ENCODE assay signal across 31 mouse cellular contexts in genomic region chr1:193225531-193225930, GRCm38 (mm10). TPM values are rescaled to one million over a fixed set of nuclear protein-coding genes. Genes with fewer than 3 reads are reported as not detected.
A peak's percentile ranks its signal among the peaks of the same experiment; 100 is the strongest.
DNase-seq lines count a peak whose midpoint lies in the region; ATAC-seq lines count a peak whose summit lies in the region.
"Had no signal": no experiment of that assay in that cellular context is flagged by ENCODE, and none has a peak within 500 bp of the region (broad histone marks: within the 10 kb centered on the region; RNA-seq: fewer than 3 reads in every experiment).

No protein-coding gene starts in this region.

- ATAC-seq in embryonic facial prominence, embryonic 11.5 days (replicated peaks; ENCODE audit: insufficient number of reproducible peaks, low FRiP score, low TSS enrichment, low read depth): no peak
- ATAC-seq: forebrain, embryonic 16.5 days; lung, postnatal 0 days had no signal

- DNase-seq in embryo, embryonic 10 days (ENCODE audit: low spot score): peak; percentile 39
- no peak for DNase-seq in embryo, embryonic 9.5 days (ENCODE audit: extremely low spot score)
- DNase-seq in CD4-positive helper T cell, adult 2 months (ENCODE audit: low read depth, low spot score): peak; percentile 19
- DNase-seq in brain, adult 2 months (ENCODE audit: low read depth, low spot score): peak; percentile 22
- peak; percentile 34 for DNase-seq in embryonic facial prominence, embryonic 11.5 days (ENCODE audit: low spot score)
- no peak for DNase-seq in left cerebral cortex, adult 8-10 months (ENCODE audit: low spot score in 2 of 2)
- DNase-seq in cerebellum, postnatal 36 days: no peak
- no peak for DNase-seq in gastrocnemius, postnatal 14 days
- DNase-seq: adrenal gland, adult 2 months; adrenal gland, postnatal 36 days; cerebellum, adult 11 months; cerebellum, adult 9-10 months; heart, postnatal 4 days; kidney, adult 18-20 months; kidney, postnatal 36 days; layer of hippocampus, postnatal 36 days; liver, embryonic 13.5 days; lung, adult 18-20 months; lung, postnatal 4 days; midbrain, embryonic 14.5 days; thymus, postnatal 14 days had no signal

- intact Hi-C loops in gastrocnemius, postnatal 14 days (cut with DNase I; ENCODE audit: low total_unique reads): no loop called here

- H3K4me1 ChIP-seq in embryonic facial prominence, embryonic 11.5 days (ENCODE audit: control insufficient read depth, insufficient read depth, low read length): no peaks in the 10 kb centered on the region
- H3K4me1 ChIP-seq: hindbrain, embryonic 13.5 days; liver, embryonic 13.5 days had no signal

- H3K4me2 ChIP-seq in embryonic facial prominence, embryonic 11.5 days (ENCODE audit: low read depth, low read length): no peak overlapping the region
- H3K4me2 ChIP-seq: embryonic facial prominence, embryonic 13.5 days; heart, embryonic 11.5 days; hindbrain, embryonic 13.5 days; kidney, embryonic 15.5 days; liver, embryonic 13.5 days had no signal

- WGBS in embryonic facial prominence, embryonic 11.5 days: 14% methylated on average over 3 of the region's 3 CpGs

- no peak overlapping the region for H3K9ac ChIP-seq in embryonic facial prominence, embryonic 11.5 days (replicated peaks; ENCODE audit: low read length)
- H3K9ac ChIP-seq: embryonic facial prominence, embryonic 13.5 days; hindbrain, embryonic 13.5 days; kidney, embryonic 15.5 days; liver, embryonic 13.5 days had no signal

- H3K27ac ChIP-seq in embryonic facial prominence, embryonic 11.5 days (replicated peaks; ENCODE audit: low read depth, low read length): no peak overlapping the region
- H3K27ac ChIP-seq: embryonic facial prominence, embryonic 13.5 days; hindbrain, embryonic 13.5 days; kidney, embryonic 15.5 days; liver, embryonic 13.5 days had no signal

- no peaks in the 10 kb centered on the region for H3K27me3 ChIP-seq in embryonic facial prominence, embryonic 11.5 days (ENCODE audit: control insufficient read depth, insufficient read depth, low read length)
- H3K27me3 ChIP-seq: embryonic facial prominence, embryonic 13.5 days; hindbrain, embryonic 13.5 days; kidney, embryonic 15.5 days; liver, embryonic 13.5 days had no signal

- H3K4me3 ChIP-seq in embryonic facial prominence, embryonic 11.5 days (ENCODE audit: low read depth, low read length): no peak overlapping the region
- H3K4me3 ChIP-seq: embryonic facial prominence, embryonic 13.5 days; erythroblast, embryonic 14.5 days; hindbrain, embryonic 13.5 days; kidney, embryonic 15.5 days; liver, embryonic 13.5 days had no signal

- no peaks in the 10 kb centered on the region for H3K36me3 ChIP-seq in embryonic facial prominence, embryonic 11.5 days (replicated peaks; ENCODE audit: control insufficient read depth, insufficient read depth, low read depth, low read length)
- H3K36me3 ChIP-seq: embryonic facial prominence, embryonic 13.5 days; hindbrain, embryonic 13.5 days; kidney, embryonic 15.5 days; liver, embryonic 13.5 days had no signal

- no peaks in the 10 kb centered on the region for H3K9me3 ChIP-seq in embryonic facial prominence, embryonic 11.5 days (replicated peaks; ENCODE audit: control insufficient read depth, low read length)
- H3K9me3 ChIP-seq: embryonic facial prominence, embryonic 13.5 days; hindbrain, embryonic 13.5 days; kidney, embryonic 15.5 days; liver, embryonic 13.5 days had no signal

RNA-seq across cellular contexts. Expression of gene Lamb3, which starts 18.0 kb away (rescaled TPM):
- polyA plus RNA-seq in embryonic facial prominence, embryonic 11.5 days (2014; fragmentation: Nextera tagmentation; extraction: Ambion mirVana): 0.97 and 1.1 TPM in 2 replicates
- 1 to 10 TPM; 1.6 to 4.7 (median 2.1) TPM for total RNA-seq in left cerebral cortex, adult 8-10 months (2022)
- total RNA-seq in gastrocnemius, postnatal 14 days (2021): 1 to 10 TPM in 1 of 2 experiments, under 1 TPM in 1; 0.80 to 1.4 TPM
- total RNA-seq: megakaryocyte-erythroid progenitor cell, adult 5-6 weeks had no signal
- polyA plus RNA-seq: erythroblast, embryonic 14.5 days had no signal

RNA-seq across cellular contexts. Expression of gene Traf3ip3, which starts 24.0 kb away (rescaled TPM):
- polyA plus RNA-seq in embryonic facial prominence, embryonic 11.5 days (2014; fragmentation: Nextera tagmentation; extraction: Ambion mirVana): 1.5 and 1.7 TPM in 2 replicates
- total RNA-seq in left cerebral cortex, adult 8-10 months (2022): 1 to 10 TPM; 1.4 to 6.0 (median 2.1) TPM
- total RNA-seq in gastrocnemius, postnatal 14 days (2021): 1 to 10 TPM; 6.0 to 8.4 TPM
- polyA plus RNA-seq: erythroblast, embryonic 14.5 days had no signal

RNA-seq across cellular contexts. Expression of gene Hsd11b1, which starts 38.3 kb away (rescaled TPM):
- polyA plus RNA-seq in embryonic facial prominence, embryonic 11.5 days (2014; fragmentation: Nextera tagmentation; extraction: Ambion mirVana): 0.46 TPM in 1 of 2 replicates, not detected in the other
- total RNA-seq in left cerebral cortex, adult 8-10 months (2022): 10 to 100 TPM; 15.8 to 18.7 (median 17.4) TPM
- 1 to 10 TPM; 5.7 to 7.0 TPM for total RNA-seq in gastrocnemius, postnatal 14 days (2021)
- total RNA-seq: megakaryocyte-erythroid progenitor cell, adult 5-6 weeks had no signal
- polyA plus RNA-seq: erythroblast, embryonic 14.5 days; forebrain, embryonic 11.5 days; hindbrain, embryonic 13.5 days; neural tube, embryonic 14.5 days had no signal

RNA-seq across cellular contexts. Expression of gene G0s2, which starts 47.5 kb away (rescaled TPM):
- polyA plus RNA-seq in embryonic facial prominence, embryonic 11.5 days (2014; fragmentation: Nextera tagmentation; extraction: Ambion mirVana): 8.7 and 8.9 TPM in 2 replicates
- 1 to 10 TPM; 4.9 to 9.1 (median 6.8) TPM for total RNA-seq in left cerebral cortex, adult 8-10 months (2022)
- 10 to 100 TPM; 16.7 to 25.3 TPM for total RNA-seq in gastrocnemius, postnatal 14 days (2021)
- total RNA-seq: megakaryocyte-erythroid progenitor cell, adult 5-6 weeks had no signal

RNA-seq across cellular contexts. Expression of gene A130010J15Rik, which starts 57.7 kb away (rescaled TPM):
- polyA plus RNA-seq in embryonic facial prominence, embryonic 11.5 days (2014; fragmentation: Nextera tagmentation; extraction: Ambion mirVana): 17.6 and 18.0 TPM in 2 replicates
- total RNA-seq in left cerebral cortex, adult 8-10 months (2022): 1 to 10 TPM; 3.7 to 4.9 (median 4.2) TPM
- total RNA-seq in gastrocnemius, postnatal 14 days (2021): 1 to 10 TPM; 2.3 to 3.2 TPM
- polyA plus RNA-seq: erythroblast, embryonic 14.5 days had no signal

Comparison
In these comparisons a context has a peak if more than half of its experiments do, and no peak if none do; other contexts are left out.
1. DNase-seq: peak in embryo, embryonic 10 days (single experiment), CD4-positive helper T cell, adult 2 months (single experiment), brain, adult 2 months (single experiment) and embryonic facial prominence, embryonic 11.5 days (single experiment); none in embryo, embryonic 9.5 days (single experiment), left cerebral cortex, adult 8-10 months (0 of 2), cerebellum, postnatal 36 days (0 of 2) and gastrocnemius, postnatal 14 days (single experiment).